Mouse (Mus musculus) heart, embryonic 16.5 days (tissue): ENCODE measurements around the gene Gm6583. TPM values are rescaled to one million over a fixed set of nuclear protein-coding genes. Genes with fewer than 3 reads are reported as not detected.

Source experiments
- ATAC-seq: fragments of 200-750 bp; cut with Nextera tagmentation; replicated peaks from 2 replicates; pipeline ENCODE4 v1.8.0; 2017; ENCODE audit warnings: moderate number of reproducible peaks; ENCODE audit not compliant: insufficient read depth, low FRiP score; ENCODE audit errors: extremely low read depth
- H3K27ac ChIP-seq: fragments of 300-500 bp; sonication (generic); 2 replicates; pipeline ENCODE4 v1.5.1; 2014; ENCODE audit warnings: mild to moderate bottlenecking, low read length, control low read depth, moderate library complexity
- H3K27me3 ChIP-seq: fragments of 300-500 bp; sonication (generic); 2 replicates; pipeline ENCODE4 v1.6.1; 2014; ENCODE audit warnings: low read length, mixed read lengths; ENCODE audit not compliant: control insufficient read depth, insufficient read depth
- H3K36me3 ChIP-seq: fragments of 300-500 bp; sonication (generic); 2 replicates; pipeline ENCODE4 v1.6.1; 2014; ENCODE audit not compliant: control insufficient read depth, insufficient read depth
- H3K4me1 ChIP-seq: fragments of 300-500 bp; sonication (generic); 2 replicates; pipeline ENCODE4 v1.6.1; 2014; ENCODE audit warnings: low read length, mixed read lengths; ENCODE audit not compliant: control insufficient read depth, insufficient read depth
- H3K4me2 ChIP-seq: fragments of 300-500 bp; sonication (generic); 2 replicates; pipeline ENCODE4 v1.6.1; 2014; ENCODE audit warnings: low read depth, mild to moderate bottlenecking, control low read depth, low read length
- H3K4me3 ChIP-seq: fragments of 300-500 bp; sonication (generic); 2 replicates; pipeline ENCODE4 v1.5.1; 2014; ENCODE audit warnings: mild to moderate bottlenecking, control low read depth, low read length
- H3K9ac ChIP-seq: fragments of 300-500 bp; sonication (generic); 2 replicates; pipeline ENCODE4 v1.6.1; 2014; ENCODE audit warnings: low read length, control low read depth
- H3K9me3 ChIP-seq: fragments of 300-500 bp; sonication (generic); replicated peaks from 2 replicates; pipeline ENCODE4 v1.6.1; 2016; ENCODE audit warnings: low read length; ENCODE audit not compliant: control insufficient read depth
- WGBS: fragments of 180-500 bp; shearing (Covaris S2); extraction: QIAGEN DNeasy Blood & Tissue Kit; methylation state at CpG from one replicate; pipeline ENCODE4 v1.1.7; 2014; 5-methylcytosine and 5-hydroxymethylcytosine counted together
- polyA plus RNA-seq: library from polyadenylated mRNA; unstranded; fragments of >200 nt; fragmentation: Nextera tagmentation; extraction: Ambion mirVana; gene quantifications from 2 replicates; pipeline ENCODE4 v1.2.1, GENCODE M21; 2015

Gene Gm6583
- polyA plus RNA-seq, 1 experiment from 2014 or later: 0.16 TPM

DNA sequence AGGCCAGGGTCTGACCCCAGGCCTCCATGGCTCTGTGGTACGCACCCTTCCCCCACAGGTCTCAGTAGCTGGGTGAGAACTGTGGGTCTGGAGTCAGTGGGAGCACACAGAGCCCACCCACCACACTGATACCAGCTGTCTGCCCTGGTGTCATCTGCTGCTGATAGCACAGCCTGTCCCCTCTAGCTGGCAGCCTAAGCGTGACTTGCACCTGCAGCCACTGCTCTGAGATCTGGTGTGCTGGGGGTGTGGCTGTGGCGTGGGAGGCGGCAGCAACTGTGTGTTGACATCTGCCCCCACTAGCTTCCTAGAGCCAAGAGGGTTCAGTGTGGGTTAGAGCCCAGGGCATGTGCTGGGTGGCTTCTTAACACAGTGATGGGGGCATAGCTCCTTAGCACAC lies 20.3 kb upstream of the Gm6583 start:
- ATAC-seq: no peak
- Histone ChIP-seq H3K4me3 (no peak overlapping the region), H3K9ac (no peak overlapping the region), H3K27me3 (no peaks in the 10 kb centered on the region), H3K36me3 (peaks cover 11% of the 10 kb centered on the region), H3K9me3 (no peaks in the 10 kb centered on the region), H3K4me2 (no peak overlapping the region), H3K4me1 (no peaks in the 10 kb centered on the region), H3K27ac (no peak overlapping the region)
- 76% methylated on average over 4 of the region's 4 CpGs for WGBS

DNA sequence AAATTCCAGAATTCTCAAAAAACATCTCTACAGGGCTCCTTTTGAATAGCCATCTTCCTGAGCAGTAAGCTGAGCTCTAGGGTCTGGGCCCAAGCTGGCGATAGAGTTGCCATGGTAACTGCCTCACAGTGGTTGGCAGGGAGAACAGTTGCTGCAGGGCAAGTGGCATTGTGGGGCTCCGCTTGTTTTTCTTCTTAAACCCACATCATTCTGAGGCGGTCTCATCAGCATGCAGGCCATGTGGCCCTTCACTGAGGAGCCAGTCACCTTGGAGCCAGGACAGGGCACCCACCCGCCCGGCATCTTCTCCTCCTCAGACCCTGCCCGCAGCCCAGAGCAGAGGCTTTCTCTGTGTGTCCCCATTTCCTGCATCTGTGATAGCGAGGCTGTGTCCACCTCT lies 16.1 kb upstream of the Gm6583 start:
- peaks cover 20% of the 10 kb centered on the region for H3K36me3 ChIP-seq
- H3K4me1 ChIP-seq: no peaks in the 10 kb centered on the region
- H3K27me3 ChIP-seq: no peaks in the 10 kb centered on the region
- H3K4me3 ChIP-seq: no peak overlapping the region
- no peak overlapping the region for H3K27ac ChIP-seq
- 78% methylated on average over 7 of the region's 7 CpGs for WGBS
- no peak overlapping the region for H3K9ac ChIP-seq
- H3K9me3 ChIP-seq: no peaks in the 10 kb centered on the region
- H3K4me2 ChIP-seq: no peak overlapping the region
- ATAC-seq: no peak

DNA sequence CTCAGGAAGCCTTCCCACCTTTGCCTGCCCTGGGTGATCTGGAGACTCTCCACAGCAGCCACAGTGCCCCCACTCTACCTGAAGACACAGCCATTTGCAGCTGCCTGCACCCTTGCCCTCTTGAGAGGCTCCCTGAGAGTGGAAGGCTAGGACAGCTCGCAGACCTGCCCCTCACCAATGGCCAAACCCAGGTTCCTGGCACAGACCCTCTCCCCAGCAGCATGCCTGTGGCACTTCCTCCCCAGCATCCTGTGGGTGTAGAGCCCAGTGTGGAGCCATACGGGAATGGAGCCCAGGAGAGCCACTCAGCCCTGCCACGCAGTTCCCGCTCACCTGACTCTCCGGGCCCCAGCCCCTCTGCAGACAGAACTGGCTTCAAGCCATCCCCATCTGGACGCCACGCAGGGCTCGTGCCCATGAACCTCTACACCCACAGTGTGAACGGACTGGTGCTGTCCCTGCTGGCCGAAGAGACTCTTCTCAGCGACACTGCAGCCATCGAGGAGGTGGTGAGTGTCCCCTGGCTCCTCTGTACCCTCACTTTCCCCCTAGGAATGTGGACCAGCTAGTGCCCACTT lies 14.5 kb upstream of the Gm6583 start:
- Histone ChIP-seq H3K27ac (no peak overlapping the region), H3K9me3 (no peaks in the 10 kb centered on the region), H3K9ac (no peak overlapping the region), H3K36me3 (peaks cover 19% of the 10 kb centered on the region), H3K4me1 (no peaks in the 10 kb centered on the region), H3K27me3 (no peaks in the 10 kb centered on the region), H3K4me3 (no peak overlapping the region), H3K4me2 (no peak overlapping the region)
- 90% methylated on average over 12 of the region's 12 CpGs for WGBS
- no peak for ATAC-seq

DNA sequence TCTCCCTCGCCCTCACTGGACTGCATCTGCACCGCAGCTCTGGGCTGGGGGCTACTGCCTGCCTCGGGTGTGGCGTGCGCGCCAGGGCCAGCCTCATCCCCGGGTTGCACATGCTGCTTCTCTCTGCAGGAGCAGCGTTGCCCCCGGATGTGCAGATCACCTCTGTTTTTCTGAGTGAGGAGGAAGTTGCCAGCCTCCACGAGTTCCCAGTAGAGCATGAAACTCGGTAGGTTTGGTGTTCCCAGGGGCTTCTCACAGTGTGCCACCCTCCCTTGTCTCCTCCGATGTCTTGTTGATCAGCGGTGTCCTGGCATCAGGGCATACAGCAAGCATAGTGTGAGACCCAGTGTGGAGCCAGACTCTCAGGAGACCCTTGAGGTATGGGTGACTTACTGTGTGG lies 13.5 kb upstream of the Gm6583 start:
- Histone ChIP-seq H3K9ac (no peak overlapping the region), H3K4me3 (no peak overlapping the region), H3K27ac (no peak overlapping the region), H3K4me2 (no peak overlapping the region), H3K27me3 (no peaks in the 10 kb centered on the region), H3K36me3 (peaks cover 27% of the 10 kb centered on the region), H3K9me3 (no peaks in the 10 kb centered on the region), H3K4me1 (no peaks in the 10 kb centered on the region)
- ATAC-seq: no peak
- WGBS: 91% methylated on average over 13 of the region's 13 CpGs

DNA sequence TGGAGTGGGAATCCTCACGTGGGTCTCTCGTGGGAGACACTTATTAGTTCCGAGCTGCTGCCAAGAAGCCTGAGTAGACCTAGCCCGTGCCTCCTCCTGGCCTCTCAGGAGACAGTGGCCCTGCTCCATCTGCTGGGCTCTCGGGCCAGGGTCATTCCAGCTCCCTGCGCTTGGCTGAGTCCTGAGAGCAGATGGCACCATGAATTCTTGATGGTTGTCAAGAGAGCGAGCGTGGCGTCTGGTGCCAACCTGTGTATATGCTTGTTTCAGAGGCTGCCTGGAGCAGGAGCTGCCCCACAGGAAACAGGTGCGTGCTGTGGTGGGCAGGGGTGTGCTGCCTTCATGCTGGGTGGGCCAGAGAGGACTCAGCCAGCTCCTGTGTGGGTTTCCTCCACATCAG lies 12.8 kb upstream of the Gm6583 start:
- Histone ChIP-seq H3K4me1 (no peaks in the 10 kb centered on the region), H3K4me3 (no peak overlapping the region), H3K27ac (no peak overlapping the region), H3K9ac (no peak overlapping the region), H3K9me3 (no peaks in the 10 kb centered on the region), H3K27me3 (no peaks in the 10 kb centered on the region), H3K36me3 (peaks cover 25% of the 10 kb centered on the region), H3K4me2 (no peak overlapping the region)
- no peak for ATAC-seq
- 92% methylated on average over 10 of the region's 10 CpGs for WGBS

DNA sequence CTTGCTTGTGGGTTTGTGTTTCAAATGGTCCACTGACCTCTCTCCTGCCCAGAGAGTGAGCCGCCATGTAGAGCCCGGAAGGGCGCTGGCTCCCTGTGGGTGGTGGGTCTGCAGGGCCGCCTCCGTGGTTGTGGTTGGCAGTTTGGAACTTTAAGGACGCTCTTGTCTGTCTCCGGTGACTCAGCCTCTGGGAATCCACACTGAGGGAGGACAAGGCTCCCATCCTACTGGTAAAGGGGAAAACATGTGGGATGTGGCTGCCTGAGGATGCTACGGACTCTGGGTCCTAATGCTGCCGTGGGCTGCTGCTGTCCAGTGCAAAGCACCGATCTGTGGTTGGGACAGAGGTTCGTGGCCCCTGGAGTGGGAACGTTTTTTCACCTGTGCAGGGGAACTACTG lies 12.1 kb upstream of the Gm6583 start:
- H3K27me3 ChIP-seq: no peaks in the 10 kb centered on the region
- H3K9ac ChIP-seq: no peak overlapping the region
- H3K4me1 ChIP-seq: no peaks in the 10 kb centered on the region
- no peak overlapping the region for H3K4me2 ChIP-seq
- ATAC-seq: no peak
- no peak overlapping the region for H3K4me3 ChIP-seq
- WGBS: 79% methylated on average over 12 of the region's 12 CpGs
- H3K9me3 ChIP-seq: no peaks in the 10 kb centered on the region
- peaks cover 25% of the 10 kb centered on the region for H3K36me3 ChIP-seq
- no peak overlapping the region for H3K27ac ChIP-seq

DNA sequence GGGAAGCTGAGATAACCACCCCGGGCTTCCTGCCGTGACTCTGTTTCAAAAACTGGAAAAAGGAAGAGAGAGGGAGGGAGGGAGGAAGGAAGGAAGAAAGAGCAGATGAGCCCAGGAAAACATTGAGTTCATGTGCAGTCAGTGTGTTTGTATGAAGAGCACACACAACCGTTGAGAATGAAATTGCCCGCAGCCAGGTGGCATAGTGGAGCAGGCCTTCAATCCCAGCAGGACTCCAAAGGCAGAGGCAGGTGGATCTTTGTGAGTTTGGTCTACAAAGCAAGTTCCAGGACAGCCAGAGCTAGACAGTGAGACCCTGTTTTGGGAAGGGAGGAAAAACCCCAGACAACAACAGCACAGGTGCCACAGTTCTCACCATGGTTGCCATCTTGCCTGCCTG lies 11.5 kb upstream of the Gm6583 start:
- Histone ChIP-seq H3K4me2 (no peak overlapping the region), H3K9me3 (no peaks in the 10 kb centered on the region), H3K4me1 (no peaks in the 10 kb centered on the region), H3K27me3 (no peaks in the 10 kb centered on the region), H3K36me3 (peaks cover 25% of the 10 kb centered on the region), H3K27ac (no peak overlapping the region), H3K9ac (no peak overlapping the region), H3K4me3 (no peak overlapping the region)
- no peak for ATAC-seq
- 84% methylated on average over 4 of the region's 4 CpGs for WGBS

DNA sequence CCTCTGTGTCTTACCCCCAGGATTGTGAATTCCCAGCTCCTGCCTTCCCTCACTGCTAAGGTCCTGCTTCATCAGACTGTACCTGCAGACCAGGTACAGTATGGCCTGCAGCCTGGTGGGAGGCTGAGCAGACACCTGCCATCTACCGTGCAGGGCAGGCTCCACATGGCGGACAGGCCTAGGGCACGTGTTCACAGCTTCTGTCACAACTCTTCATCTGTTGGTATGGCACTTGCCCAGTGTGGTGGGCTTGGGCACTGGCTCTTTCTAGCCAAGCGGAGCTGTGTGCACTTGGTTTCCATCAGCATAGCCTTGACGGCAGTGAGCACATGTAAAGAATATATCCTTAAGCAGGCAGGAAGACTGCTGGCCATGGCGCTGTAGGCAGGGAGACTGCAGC lies 11.0 kb upstream of the Gm6583 start:
- Histone ChIP-seq H3K4me1 (no peaks in the 10 kb centered on the region), H3K36me3 (peaks cover 21% of the 10 kb centered on the region), H3K4me3 (no peak overlapping the region), H3K4me2 (no peak overlapping the region), H3K27me3 (no peaks in the 10 kb centered on the region), H3K9me3 (no peaks in the 10 kb centered on the region; the same call in 1 of the 2 replicates), H3K9ac (no peak overlapping the region), H3K27ac (no peak overlapping the region)
- WGBS: 93% methylated on average over 6 of the region's 6 CpGs
- no peak for ATAC-seq

DNA sequence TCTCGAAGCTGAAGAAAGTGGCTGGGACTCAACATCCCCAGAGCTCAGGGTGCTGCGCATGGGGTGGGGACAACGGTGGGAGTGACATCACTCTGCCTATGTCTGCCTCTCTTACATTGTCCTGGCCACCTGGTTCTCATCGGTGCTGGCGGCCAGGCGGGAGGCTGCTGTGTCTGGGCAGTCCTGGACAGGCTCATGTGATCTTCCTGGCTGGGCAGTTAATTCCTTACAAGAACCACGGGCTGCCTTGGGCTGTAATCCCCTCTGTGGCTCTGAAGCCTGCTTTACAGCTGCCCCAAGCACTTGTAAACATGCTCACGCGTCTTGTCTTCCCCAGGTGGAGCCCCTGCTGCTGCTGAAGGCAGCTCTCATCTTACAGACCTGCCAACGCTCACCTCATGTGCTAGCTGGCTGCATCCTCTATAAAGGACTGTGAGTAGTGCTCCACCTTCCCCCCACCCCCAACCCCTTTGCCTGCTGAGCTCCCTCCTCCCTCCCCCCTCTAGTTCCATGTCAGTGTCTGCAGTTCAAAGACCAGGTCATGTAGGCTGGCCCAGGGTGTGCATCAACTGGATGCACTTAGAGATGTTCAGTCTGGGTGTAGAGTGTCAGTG lies 8.5 kb upstream of the Gm6583 start:
- Histone ChIP-seq H3K9me3 (no peaks in the 10 kb centered on the region; the same call in 1 of the 2 replicates), H3K4me2 (no peak overlapping the region), H3K27ac (no peak overlapping the region), H3K36me3 (peaks cover 14% of the 10 kb centered on the region), H3K9ac (no peak overlapping the region), H3K27me3 (no peaks in the 10 kb centered on the region), H3K4me1 (0 out of 2 replicates have a peak, but pooled peaks cover 3% of the 10 kb centered on the region), H3K4me3 (no peak overlapping the region)
- 76% methylated on average over 10 of the region's 10 CpGs for WGBS
- 0 out of 2 replicates have a peak, but pooled peaks have one; percentile 28 for ATAC-seq
